8 mouse cellular contexts compared by ENCODE assay signal in genomic region chr4:137765554-137765971, GRCm38 (mm10). TPM values are rescaled to one million over a fixed set of nuclear protein-coding genes. Genes with fewer than 3 reads are reported as not detected.
A peak's percentile ranks its signal among the peaks of the same experiment; 100 is the strongest.
DNase-seq lines count a peak whose midpoint lies in the region; ATAC-seq and TF ChIP-seq lines count a peak whose summit lies in the region.

No protein-coding gene starts in this region.

- DNase-seq in lung, adult 2 months = no peak
- DNase-seq in embryonic facial prominence, embryonic 14.5 days (ENCODE audit: low spot score) = peak; percentile 82
- peak; percentile 33 to 62 for DNase-seq in layer of hippocampus, adult 18-20 months (ENCODE audit: low spot score in 2 of 2)
- peak; percentile 23 for DNase-seq in yolk sac, embryonic 10.5 days (ENCODE audit: low spot score)
- no peak for DNase-seq in urinary bladder, adult 2 months (ENCODE audit: low spot score)

- no peak for TF ChIP-seq CTCF in lung, adult 2 months (IDR thresholded peaks at IDR 0.05; ENCODE audit: insufficient read depth, low read length)

- H3K4me2 ChIP-seq in lung, embryonic 16.5 days (ENCODE audit: low read depth, low read length) = no peak overlapping the region
- no peak overlapping the region for H3K4me2 ChIP-seq in embryonic facial prominence, embryonic 14.5 days (ENCODE audit: low read depth, low read length)
- H3K4me2 ChIP-seq in midbrain, embryonic 13.5 days (replicated peaks) = no peak overlapping the region

- WGBS in lung, embryonic 16.5 days = 41% methylated on average over 7 of the region's 7 CpGs
- WGBS in lung, adult 2 months = 74% methylated on average over 7 of the region's 7 CpGs
- 28% methylated on average over 7 of the region's 7 CpGs for whole genome bisulfite sequencing in embryonic facial prominence, embryonic 14.5 days
- WGBS in midbrain, embryonic 13.5 days = 21% methylated on average over 7 of the region's 7 CpGs

- H3K4me1 ChIP-seq in lung, embryonic 16.5 days (replicated peaks; ENCODE audit: control insufficient read depth, insufficient read depth, low read length) = no peaks in the 10 kb centered on the region; the same call in 1 of the 2 replicates
- H3K4me1 ChIP-seq in lung, adult 2 months (ENCODE audit: control insufficient read depth, insufficient read depth, low read length) = peaks cover 2% of the 10 kb centered on the region; the same call in 1 of the 2 replicates
- peaks cover 18% of the 10 kb centered on the region for H3K4me1 ChIP-seq in embryonic facial prominence, embryonic 14.5 days (ENCODE audit: control insufficient read depth, insufficient read depth, low read length)
- peaks cover 30% of the 10 kb centered on the region for H3K4me1 ChIP-seq in midbrain, embryonic 13.5 days (replicated peaks)

- no peaks in the 10 kb centered on the region for H3K9me3 ChIP-seq in lung, embryonic 16.5 days (ENCODE audit: control insufficient read depth, low read length)
- no peaks in the 10 kb centered on the region for H3K9me3 ChIP-seq in embryonic facial prominence, embryonic 14.5 days (ENCODE audit: control insufficient read depth, low read length)
- H3K9me3 ChIP-seq in midbrain, embryonic 13.5 days = no peaks in the 10 kb centered on the region

- no peaks in the 10 kb centered on the region for H3K27me3 ChIP-seq in lung, embryonic 16.5 days (ENCODE audit: control insufficient read depth, insufficient read depth, low read depth, low read length)
- no peaks in the 10 kb centered on the region for H3K27me3 ChIP-seq in embryonic facial prominence, embryonic 14.5 days (replicated peaks; ENCODE audit: control insufficient read depth, insufficient read depth, low read length)
- no peaks in the 10 kb centered on the region for H3K27me3 ChIP-seq in midbrain, embryonic 13.5 days

- 0 out of 2 replicates have a peak overlapping the region, but pooled peaks have one; percentile 32 for H3K9ac ChIP-seq in lung, embryonic 16.5 days (ENCODE audit: low read length)
- H3K9ac ChIP-seq in embryonic facial prominence, embryonic 14.5 days (ENCODE audit: low read depth, low read length) = peak overlapping the region; percentile 37; the same call in 1 of the 2 replicates
- H3K9ac ChIP-seq in midbrain, embryonic 13.5 days (replicated peaks) = peak overlapping the region; percentile 24; the same call in 1 of the 2 replicates

- no peaks in the 10 kb centered on the region for H3K36me3 ChIP-seq in lung, embryonic 16.5 days (ENCODE audit: control insufficient read depth, insufficient read depth, low read length)
- no peaks in the 10 kb centered on the region for H3K36me3 ChIP-seq in embryonic facial prominence, embryonic 14.5 days (ENCODE audit: control insufficient read depth, insufficient read depth, low read length)
- H3K36me3 ChIP-seq in midbrain, embryonic 13.5 days = no peaks in the 10 kb centered on the region

- H3K4me3 ChIP-seq in lung, embryonic 16.5 days (ENCODE audit: low read length) = no peak overlapping the region
- H3K4me3 ChIP-seq in lung, adult 2 months (replicated peaks; ENCODE audit: extremely low read depth, low read depth, low read length) = no peak overlapping the region
- H3K4me3 ChIP-seq in embryonic facial prominence, embryonic 14.5 days (ENCODE audit: low read depth, low read length) = no peak overlapping the region
- H3K4me3 ChIP-seq in midbrain, embryonic 13.5 days (replicated peaks) = no peak overlapping the region

- peak overlapping the region; percentile 47; the same call in 1 of the 2 replicates for H3K27ac ChIP-seq in lung, embryonic 16.5 days (ENCODE audit: low read length)
- H3K27ac ChIP-seq in embryonic facial prominence, embryonic 14.5 days (replicated peaks; ENCODE audit: low read depth, low read length) = peak overlapping the region; percentile 78
- H3K27ac ChIP-seq in midbrain, embryonic 13.5 days = peak overlapping the region; percentile 82

- ATAC-seq in lung, embryonic 16.5 days (ENCODE audit: low read depth) = peak; percentile 52
- peak; percentile 81 for ATAC-seq in embryonic facial prominence, embryonic 14.5 days (ENCODE audit: low read depth)
- peak; percentile 96 for ATAC-seq in midbrain, embryonic 13.5 days
- ATAC-seq in erythroid progenitor cell, adult 5-6 weeks (replicated peaks; ENCODE audit: low FRiP score, poor library complexity, severe bottlenecking) = no peak

- no peak for TF ChIP-seq POLR2A in lung, adult 2 months (IDR thresholded peaks at IDR 0.05; ENCODE audit: borderline replicate concordance, extremely low read depth, low read depth, low read length)

RNA-seq across cellular contexts. Expression of gene Alpl, which starts 30.6 kb away (rescaled TPM):
- polyA plus RNA-seq in lung, embryonic 16.5 days (2015; fragmentation: Nextera tagmentation; extraction: Ambion mirVana) = 4.4 and 9.4 TPM in 2 replicates
- 5.4 and 5.5 TPM in 2 replicates for polyA plus RNA-seq in lung, adult 2 months (2012; rRNA removed)
- polyA plus RNA-seq in embryonic facial prominence, embryonic 14.5 days (2014; fragmentation: Nextera tagmentation; extraction: Ambion mirVana) = 112 and 149 TPM in 2 replicates
- 1 to 10 TPM; 7.0 to 7.2 TPM for total RNA-seq in layer of hippocampus, adult 18-20 months (2021)
- 8.0 and 9.3 TPM in 2 replicates for polyA plus RNA-seq in midbrain, embryonic 13.5 days (2015; fragmentation: Nextera tagmentation; extraction: Ambion mirVana)
- 96.6 and 104 TPM in 2 replicates for polyA plus RNA-seq in urinary bladder, adult 2 months (2012; rRNA removed)
- not detected in 2 replicates for total RNA-seq in erythroid progenitor cell, adult 5-6 weeks (2015; ENCODE audit: low replicate concordance)
- not detected in 2 replicates for total RNA-seq in erythroid progenitor cell, adult 5-6 weeks (2017; ENCODE audit: low replicate concordance)

Comparison
In these comparisons a context has a peak if more than half of its experiments do, and no peak if none do; other contexts are left out.
1. DNase-seq: peak in embryonic facial prominence, embryonic 14.5 days (single experiment), layer of hippocampus, adult 18-20 months (2 of 2) and yolk sac, embryonic 10.5 days (single experiment); none in lung, adult 2 months (single experiment) and urinary bladder, adult 2 months (single experiment).
2. Peak in every context shown above with its lines, with median percentiles within 50 percentile points of each other: H3K27ac ChIP-seq and H3K9ac ChIP-seq.